Mouse (Mus musculus): ENCODE data around the gene Rabggta. TPM values are rescaled to one million over a fixed set of nuclear protein-coding genes. Genes with fewer than 3 reads are reported as not detected.

Rabggta gene
- total RNA-seq, 2 experiments from 2014 or later, result 13.1 to 13.9 TPM

DNA sequence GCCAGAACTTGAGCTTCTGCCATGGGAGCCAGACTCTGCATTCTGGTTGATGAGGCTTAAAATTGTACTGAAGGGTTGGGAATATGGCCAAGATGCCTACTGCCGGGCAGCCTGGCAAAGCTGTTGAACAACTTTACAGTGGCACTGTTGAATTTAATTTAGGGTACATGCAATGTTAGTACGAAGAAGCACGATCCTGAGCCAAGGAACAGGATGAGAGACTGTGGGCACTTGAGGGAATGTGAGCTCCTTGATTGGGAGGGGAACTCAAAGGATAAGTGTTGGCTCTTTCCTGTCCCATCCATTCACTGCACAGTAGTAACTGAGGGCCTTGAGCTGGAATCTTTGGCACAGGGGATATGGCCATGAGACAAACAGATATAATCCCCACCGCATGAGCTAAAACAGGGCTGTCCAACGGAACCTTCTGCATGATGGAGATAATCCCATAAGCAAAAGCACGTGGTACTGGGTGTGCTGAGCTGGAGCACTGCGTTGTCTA is 8.5 kb upstream of the Rabggta start:
- DNase-seq, result no peak

DNA sequence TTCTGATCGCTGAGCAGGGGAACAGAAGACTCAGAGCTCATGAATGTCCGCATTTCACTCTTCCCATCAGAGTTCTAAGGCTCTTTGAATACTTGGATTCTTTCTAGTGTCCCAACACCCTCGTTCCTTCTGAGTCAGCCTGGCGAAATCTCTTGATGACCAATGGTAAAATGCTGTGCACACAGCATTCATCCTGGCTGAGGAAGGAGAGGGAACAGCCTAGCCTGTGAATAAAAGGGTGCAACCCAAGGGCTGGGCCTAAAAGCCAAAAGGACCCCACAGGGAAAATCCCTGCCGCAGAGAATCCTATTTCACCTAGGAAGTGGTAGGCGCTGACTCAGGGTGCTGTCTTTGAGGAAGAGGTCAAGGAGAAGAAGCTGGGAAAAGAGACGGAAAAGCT is 8.1 kb upstream of the Rabggta start:
- no peak for DNase-seq

DNA sequence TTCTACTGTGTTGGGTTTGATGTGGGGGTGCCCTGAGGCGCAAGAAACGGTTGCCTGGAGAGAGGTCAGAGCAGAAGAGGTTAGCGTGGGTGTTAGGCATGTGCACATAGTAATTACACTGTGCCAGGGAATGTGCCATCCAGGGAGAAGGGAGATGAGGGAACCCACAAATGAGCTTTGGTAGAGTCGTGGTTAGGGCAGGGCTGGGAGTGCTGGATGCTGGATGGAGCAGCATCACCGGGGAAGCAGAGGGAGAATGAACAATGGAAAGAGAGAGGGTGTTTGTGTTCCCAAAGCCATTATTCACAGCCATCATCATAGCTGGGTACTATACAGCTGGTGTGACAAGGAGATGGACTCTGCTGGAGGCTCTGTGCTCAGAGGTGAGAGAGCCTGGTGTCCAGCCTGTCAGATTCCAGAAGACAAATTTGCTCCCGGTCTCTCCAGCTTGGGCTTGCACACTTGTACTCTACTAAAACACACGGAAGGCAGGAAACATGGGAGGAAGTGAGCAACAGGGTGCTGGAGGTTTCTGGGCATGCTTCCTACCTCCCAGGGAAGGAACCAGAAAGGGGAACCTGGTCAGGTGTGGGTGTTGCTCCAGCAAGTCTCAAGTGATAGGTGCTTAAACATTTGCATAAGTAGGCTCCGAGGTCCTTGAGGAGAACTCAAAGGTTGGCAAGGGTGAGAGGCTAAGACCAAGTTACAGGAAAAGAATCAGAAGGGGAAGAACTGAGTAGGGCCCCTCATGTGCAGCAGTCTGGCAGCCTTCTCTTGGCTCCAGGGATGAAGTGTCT is 6.0 kb upstream of the Rabggta start:
- no peak for DNase-seq

DNA sequence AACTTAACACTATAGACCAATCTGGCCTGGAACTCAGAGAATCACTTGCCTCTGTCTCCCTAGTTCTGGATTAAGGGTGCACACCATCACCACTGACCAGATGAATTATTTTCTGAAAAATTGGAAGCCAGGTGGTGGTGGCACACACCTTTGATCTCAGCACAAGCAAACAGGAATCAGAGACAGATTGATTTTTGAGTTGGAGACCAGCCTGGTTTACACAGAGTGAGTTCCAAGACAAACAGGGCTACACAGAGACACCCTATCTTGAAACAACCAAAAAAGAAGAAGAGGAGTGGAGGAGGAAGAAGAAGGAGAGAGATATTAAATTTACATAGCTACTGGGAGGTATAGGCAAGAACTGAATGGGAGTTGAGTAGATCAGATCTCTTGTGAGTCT is 4.2 kb upstream of the Rabggta start:
- no peak for DNase-seq

DNA sequence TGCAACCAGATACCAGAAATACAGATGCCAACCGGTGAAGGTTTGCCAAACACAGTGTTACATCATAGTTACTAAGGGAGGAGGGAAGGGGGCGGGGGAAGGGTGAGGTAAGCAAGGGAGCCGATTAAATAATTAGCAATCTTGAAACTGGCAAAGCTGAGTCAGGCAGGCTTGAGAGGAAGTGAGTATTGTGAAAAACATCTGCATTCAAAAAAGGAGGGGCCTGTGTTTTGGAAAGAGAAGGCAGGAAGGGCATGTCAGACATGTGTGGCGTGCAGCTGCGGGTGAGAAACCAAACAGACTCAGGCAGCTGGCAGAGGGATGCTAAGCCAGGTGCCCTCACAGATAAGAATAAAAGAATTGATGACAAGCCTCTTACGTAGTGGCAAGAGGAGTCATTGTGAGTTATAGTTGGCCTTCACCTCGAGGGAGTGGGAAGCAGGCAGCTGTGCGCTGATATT is 2.4 kb upstream of the Rabggta start:
- peak; percentile 25 for DNase-seq

DNA sequence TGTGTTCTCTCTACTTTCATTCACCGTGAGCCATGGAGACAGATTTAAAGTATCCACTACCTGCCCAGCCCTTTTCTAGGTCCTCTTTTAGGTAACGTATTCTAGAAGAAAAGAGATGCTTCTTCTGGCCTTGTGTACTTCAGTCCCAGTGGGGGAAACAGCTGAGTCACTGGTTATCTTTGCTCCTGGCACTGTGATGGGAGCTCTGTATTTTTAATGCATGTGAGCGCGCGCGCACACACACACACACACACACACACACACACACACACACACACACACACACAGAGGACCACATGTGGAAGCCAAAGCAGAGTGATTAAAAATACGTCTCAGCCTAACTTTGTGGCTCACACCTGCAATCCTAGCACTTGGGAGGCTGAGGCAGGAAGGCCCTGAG is 1.4 kb upstream of the Rabggta start:
- DNase-seq, result no peak

DNA sequence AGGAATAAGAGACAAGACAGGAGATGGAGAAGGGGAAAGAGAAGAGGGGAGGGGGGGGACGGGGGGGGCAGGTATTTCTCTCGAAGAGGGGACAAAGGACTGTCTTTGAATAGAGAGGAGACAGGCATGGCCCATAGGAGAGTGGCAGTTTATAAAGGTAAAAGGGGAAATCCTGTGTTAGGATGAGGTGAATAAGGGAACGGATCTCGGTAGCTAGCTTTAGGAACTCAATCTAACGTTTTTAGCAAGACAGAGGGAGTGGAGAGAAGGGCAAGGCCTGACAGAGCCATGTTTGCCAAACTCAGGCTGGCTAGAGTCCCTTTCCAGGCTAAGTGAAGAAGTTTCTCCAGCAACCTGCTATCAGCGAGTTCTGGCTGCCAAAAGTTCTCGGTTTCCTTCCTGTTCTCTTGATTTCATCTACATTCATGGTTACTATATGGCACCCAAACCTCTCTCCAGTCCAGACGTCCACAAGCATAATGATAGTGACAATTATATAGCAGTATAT is 429 bp upstream of the Rabggta start:
- DNase-seq, result no peak

DNA sequence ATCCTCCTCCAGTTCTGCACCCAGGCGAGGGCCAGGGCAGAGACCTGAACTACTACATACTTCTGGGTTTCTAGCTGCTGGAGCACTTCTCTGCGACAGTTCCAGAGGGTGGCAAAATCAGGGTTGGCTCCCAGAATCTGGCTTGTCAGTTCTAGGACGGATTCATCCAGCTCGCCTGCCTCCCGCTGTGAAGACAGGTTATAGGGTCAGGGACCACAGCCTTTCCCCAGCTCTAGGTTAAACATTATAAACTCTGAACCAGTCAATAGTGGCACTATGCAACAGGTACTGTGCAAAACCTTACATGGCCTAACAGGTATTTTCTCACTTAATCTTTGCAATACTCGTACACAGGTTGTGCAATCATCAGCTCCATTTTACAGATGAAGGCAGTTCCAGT is 987 bp downstream of the Rabggta start:
- no peak for DNase-seq

DNA sequence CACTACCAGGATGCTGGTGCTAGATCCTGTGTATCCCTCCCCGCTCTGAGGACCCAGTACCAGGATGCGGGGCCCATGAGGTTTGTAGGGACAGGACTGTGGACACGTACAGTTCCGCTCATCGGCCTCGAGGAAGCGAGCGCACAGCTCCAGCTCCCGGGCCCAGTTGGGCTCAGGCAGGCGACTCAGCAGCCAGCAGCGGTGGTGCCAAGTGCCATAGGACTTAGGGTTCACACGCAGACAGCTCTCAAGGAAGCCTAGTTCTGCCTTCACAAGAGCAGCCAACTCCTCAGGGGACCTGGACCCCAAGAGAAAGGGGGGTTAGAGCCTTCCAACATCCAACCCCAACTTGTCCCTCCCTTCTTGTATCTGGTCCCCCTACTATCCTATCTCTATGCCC is 1.4 kb downstream of the Rabggta start:
- no peak for DNase-seq

DNA sequence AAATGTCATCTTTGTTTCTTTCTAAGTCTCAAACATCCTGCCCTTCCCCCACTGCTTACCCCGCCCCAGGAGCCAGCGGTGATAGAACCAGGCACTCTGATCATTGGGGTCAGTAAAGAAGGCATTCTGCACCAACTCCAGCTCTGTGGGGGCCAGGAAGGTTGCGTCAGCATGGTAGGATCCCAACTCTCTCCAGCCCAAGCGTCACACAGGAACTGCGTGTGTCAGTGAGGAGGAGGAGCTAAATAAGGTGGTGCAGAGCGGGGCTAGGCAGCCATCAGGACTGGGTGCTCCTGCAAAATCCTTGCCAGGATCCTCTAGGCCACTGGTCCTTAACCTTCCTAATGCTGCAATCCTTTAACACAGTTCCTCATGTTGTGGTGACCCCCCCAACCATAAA is 2.3 kb downstream of the Rabggta start:
- no peak for DNase-seq

DNA sequence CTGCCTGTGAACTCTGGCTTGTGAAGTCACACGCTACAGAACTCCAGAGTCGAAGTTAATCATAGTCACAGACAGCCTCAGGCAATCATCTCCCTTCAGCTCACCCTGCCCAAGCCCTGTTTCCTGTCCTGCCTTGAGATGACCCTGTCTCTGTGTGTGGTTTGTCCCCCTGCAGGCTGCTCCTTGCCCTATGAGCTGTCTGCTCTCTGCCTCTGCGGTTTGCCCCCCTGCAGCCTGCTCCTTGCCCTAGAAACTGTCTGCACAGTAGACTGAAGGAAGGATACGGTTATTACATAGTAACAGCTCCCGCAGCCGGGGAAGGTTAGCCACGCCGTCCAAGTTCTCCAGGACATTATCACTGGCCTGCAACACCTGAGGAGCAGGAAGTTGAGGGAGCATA is 5.2 kb downstream of the Rabggta start:
- DNase-seq, result no peak

DNA sequence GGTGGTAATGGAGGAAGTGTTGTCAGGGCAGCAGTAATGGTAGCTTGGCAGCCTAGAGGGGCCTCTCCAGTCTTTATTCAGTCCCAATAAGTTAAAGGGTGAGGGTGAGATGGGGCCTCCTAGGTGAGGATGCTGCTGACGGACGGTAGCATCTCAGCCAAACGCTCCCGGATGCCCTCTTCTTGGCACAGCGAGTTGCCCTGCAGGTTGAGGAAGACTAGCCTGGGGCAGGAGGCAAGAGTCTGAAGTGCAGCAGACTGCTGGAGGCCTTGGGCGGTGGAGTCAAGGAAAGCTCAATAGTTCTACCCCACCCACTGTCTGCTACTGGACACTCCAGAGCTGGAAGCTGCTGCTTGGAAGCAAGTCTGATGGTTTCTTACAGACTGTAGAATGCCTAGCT is 5.8 kb downstream of the Rabggta start:
- DNase-seq, result no peak

DNA sequence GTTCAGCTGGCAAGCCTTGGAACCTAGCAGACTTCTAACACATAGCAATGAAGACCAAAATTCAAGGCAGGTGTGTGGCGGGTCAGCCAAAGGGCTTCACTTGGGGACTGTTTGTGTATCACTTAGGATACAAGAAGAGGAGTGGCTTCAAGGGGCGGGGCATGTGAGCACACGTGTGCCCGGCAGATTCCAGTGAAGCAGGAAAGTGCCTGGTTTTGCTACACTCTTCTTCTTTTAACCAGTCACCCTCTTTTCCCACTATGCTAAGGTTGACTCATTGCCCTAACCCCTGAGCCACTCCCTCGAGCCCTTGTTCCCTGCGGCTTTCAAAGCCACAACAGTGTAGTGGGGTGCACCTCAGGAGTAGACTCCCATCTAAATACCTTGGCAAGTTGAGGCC is 7.2 kb downstream of the Rabggta start:
- no peak for DNase-seq

DNA sequence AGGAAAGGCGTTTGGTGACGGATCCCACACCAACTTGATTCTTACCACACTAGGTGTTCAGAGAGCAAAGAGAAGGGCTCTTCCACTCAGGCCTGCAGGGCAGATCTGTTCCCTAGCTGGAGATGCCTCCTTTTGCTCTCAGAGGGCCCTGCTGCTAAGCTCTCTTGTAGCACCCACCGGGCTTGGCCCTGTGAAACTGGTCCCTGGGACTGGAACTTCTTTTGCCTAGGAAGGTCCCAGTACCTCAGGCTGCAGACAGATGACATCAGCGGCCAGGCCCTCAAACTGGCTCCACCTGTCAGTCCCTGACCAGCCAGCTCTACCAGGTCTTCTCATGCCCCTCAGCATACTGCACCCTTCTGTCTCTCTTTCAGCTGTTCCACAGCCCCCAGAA is 8.3 kb downstream of the Rabggta start, which contains the start of gene Tgm1:
Gene Tgm1, minus strand, starts transcription at position 198 of the 394 bp plus-strand sequence.
- no peak for DNase-seq

DNA sequence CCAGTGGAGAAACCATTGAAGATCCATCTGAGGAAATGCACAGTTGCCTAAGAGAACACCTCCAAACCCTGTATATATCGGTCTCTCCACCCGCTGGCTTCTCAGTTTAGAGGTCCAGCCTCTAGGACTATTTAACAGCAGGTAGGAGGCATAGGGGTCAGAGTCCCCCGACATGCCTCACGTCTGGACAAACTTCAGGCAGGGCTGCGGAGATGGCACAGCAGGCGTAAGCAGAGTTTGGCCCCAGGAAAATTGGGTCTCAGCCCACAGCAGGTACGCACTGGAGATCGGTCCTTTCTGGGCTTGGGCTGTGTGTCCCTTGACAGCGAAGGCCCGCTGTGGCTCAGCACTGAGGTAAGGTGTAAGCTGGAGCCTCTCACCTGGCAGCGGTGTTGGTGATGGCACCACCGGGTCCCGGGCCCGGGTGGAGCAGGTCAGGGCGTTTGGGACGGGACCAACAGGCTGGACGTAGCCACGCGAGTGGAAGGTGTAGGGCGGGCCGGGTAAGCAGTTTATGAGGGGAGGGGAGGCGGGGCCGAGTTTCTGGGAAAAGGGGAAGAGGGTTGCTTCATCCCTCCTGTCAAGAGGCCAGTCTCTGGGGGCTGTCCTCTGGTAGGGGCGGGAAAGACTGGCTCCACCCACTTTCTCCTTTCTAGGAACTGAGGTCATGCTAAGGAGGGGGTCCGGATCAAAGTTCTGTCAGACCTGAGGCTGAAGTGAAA is 8.9 kb downstream of the Rabggta start:
- DNase-seq, result peak; percentile 36

DNA sequence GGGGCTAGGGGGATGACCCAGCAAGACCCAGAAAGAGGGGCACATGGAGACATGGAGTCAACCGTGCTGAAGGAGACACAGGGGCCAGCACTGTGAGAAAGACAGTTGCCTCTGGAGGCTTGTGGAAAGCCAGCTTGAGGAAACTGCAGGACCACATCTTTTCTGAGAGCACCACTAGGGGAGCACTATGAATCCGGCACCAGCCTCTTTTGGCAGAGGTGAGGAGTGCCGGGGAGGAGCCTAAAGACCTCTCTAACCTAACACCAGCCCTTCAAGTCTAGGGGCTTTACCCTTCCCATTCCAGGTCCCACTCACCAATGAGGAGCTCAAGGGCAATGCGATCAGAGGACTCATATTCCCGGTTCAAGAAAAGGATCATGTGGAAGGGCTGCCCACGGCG is 10.3 kb downstream of the Rabggta start:
- no peak for DNase-seq

DNA sequence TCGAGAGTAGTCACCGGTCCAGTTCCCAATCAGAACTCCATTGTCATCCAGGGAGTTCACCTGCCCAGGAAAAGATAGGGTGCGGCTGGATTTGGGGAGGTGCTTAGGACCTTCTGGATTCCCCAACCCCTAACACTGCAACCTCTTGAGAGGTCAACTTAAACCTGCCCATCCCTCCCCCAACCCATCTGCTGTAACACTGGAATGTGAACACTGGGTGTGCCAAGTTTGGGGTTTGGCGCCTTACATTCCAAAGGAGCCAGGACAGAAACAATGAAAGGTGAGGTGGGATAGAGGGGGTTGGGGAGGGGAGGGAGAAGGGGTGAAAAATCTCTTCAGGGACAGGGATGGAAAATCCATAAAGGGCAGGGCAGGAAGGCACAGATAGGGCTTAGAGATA is 12.6 kb downstream of the Rabggta start:
- no peak for DNase-seq

DNA sequence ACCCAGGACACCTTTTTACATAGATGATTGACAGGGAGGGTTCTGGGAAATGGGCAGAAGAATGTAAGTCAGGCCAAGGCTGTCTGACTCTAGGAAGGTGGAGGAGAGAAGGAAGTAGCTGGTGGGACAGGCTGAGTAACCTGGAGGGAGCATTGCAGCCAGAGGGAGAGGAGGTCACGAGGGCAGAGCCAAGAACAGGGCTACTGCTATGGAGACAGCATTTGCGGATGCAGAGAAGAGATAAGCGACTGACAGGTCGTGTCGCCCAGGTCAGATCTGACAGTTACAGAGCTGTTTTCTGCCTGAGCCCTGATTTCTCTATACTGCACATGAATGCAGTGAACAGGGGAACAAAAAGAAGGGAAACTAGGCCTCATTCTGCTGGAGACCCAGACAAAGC is 14.7 kb downstream of the Rabggta start:
- DNase-seq, result no peak

DNA sequence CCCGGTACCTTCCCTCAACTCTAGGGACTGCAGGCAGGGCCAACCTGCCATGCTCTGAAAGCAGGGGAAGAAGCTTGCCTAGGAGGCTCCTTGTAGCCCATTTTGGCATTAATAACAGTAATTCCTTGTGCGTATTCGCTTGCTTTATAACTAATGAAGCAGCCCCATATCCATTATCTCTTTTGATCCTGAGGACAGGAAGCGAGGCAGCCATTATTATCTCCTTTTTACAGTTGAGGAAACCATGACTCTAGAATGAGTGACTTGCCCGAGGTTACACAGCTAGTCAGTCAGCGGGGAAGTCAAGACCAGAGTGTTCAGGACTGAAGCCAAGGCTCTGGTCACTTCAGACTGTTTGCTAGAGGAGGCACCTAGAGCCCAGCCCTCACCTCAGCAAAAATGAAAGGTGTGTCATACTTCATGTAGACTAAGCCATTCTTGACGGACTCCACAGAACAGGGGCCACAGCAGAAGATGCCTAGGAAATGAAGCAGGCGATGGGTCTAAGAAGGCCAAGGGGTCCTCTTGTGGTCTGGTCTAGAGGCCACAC is 15.9 kb downstream of the Rabggta start:
- DNase-seq, result no peak

DNA sequence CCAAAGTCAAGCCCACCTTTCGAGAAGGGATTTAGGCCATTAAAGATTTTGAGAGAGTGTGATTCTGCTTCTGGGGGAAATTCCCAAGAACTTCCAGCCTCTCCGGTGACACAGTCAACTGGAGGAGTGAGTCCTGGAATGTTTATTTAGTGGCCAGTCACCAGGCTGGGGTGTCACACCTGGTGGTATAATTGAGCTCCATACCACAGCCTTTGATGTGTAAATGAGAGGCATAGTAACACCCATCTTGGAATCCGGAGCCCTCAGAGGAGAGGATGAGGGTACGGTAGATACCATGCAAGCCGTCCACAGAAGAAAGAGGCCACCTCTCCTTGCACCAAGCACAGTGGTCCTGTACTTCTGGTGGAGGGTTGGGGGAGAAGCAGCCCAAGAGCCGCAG is 19.3 kb downstream of the Rabggta start:
- DNase-seq, result no peak

DNA sequence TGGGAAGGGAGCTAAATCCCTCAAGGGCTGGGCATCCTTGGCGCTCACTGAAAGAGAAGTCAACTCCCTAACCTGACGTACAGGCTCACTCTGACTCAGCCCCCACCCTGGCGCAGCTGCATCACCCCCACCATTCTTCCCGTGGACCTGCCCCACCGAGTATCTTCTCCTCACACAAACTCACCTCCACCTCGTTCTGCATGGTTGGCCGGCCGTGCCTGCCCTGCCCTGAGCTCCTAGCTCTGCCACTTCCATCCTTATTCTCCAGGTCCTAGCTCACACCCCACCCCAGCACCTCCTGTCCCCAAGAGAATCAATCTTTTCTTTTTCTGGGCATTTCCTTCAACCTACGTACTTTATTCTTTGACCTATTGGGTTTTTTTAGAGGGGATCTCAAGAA is 20.9 kb downstream of the Rabggta start:
- DNase-seq, result no peak

DNA sequence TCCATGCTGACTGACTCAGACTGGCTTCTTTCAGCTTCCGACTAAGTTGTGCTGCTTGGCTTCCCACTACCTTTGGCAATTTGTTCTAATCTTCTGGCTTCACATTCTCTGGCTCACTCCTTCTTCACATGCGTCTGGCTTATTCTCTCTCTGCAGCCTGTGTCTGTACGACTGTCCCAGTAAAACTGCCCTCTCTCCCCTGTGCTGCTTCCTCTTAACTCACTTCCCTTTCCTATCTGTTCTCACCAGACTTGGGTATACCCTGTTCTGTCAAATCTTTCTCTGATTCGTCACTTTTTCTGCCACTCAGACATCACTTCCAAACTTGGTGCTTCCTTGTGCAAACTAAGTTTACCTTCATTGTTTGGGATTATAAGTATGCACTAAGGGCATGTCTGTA is 24.8 kb downstream of the Rabggta start:
- DNase-seq, result no peak

DNA sequence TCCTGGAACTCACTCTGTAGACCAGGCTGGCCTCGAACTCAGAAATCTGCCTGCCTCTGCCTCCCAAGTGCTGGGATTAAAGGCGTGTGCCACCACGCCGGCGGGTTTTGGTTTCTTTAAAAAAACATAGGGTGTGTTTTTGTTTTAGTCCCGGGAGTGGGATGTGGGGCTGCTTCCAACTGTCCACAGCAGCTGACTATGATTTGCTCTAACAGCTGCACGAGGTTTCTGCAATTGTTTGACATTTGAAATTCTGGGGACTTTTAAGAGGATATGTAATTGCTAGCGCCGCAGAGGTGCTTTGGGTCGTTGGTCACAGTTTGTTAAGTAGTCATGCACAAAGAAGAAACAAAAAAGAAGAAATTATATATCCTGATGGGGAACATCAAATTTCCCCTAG is 32.6 kb downstream of the Rabggta start:
- DNase-seq, result no peak
